Mouse (Mus musculus) inflammation-experienced regulatory T-cells, adult 16 weeks (primary cell): ENCODE results near the gene Cstf2t. TPM values are rescaled to one million over a fixed set of nuclear protein-coding genes. Genes with fewer than 3 reads are reported as not detected.

ENCODE experiments used
- polyA plus RNA-seq: library from polyadenylated mRNA; unstranded; fragments of 100-300 nt; shearing (Covaris generic); gene quantifications from one replicate; pipeline ENCODE4 v1.2.1, GENCODE M21; 2017

The Cstf2t gene
- polyA plus RNA-seq, result 46.6 TPM

DNA sequence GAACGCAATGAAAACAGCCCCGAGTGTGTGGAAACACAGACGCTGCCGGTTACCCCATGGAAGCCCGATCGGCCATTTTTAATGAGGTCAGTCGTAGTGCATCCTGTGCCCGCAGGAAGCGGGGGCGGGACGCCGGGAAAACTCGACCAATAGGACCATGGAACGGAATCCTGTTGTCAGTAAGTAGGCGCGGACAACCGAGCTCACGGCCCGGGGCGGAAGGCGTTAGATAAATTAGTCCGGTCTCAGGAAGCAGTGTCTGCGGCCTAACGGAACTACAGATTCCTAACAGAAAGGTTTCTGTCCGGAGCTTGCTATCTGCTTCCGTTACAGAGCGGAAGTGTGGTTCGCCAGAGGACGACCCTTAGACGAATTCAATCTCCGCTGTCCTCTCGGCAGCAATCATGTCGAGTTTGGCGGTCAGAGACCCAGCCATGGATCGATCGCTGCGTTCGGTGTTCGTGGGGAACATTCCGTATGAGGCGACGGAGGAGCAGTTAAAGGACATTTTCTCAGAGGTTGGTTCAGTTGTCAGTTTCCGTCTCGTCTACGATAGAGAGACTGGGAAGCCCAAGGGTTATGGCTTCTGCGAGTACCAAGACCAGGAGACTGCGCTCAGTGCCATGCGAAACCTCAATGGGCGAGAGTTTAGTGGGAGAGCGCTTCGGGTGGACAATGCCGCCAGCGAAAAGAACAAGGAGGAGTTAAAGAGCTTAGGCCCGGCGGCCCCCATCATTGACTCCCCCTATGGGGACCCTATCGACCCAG is at the start of gene Cstf2t:
Gene Cstf2t, plus strand, starts transcription at position 176 of the 768 bp plus-strand sequence.

